Mouse (Mus musculus): ENCODE measurements around the gene Bco1.

Bco1 gene

GRCm38 (mm10) chr8:117156149-117156548 is 60.5 kb downstream of the Bco1 start:
- no peak for DNase-seq

- DNase-seq = no peak
Observed at GRCm38 (mm10) chr8:117156866-117157768, 61.5 kb downstream of the Bco1 start.

- peak; percentile 98 for DNase-seq
Observed at GRCm38 (mm10) chr8:117157769-117158091, 62.1 kb downstream of the Bco1 start.

GRCm38 (mm10) chr8:117158135-117158761 is 62.6 kb downstream of the Bco1 start, which contains the start of gene Gan:
TSS of gene Gan (plus strand) at chr8:117158135.
- DNase-seq = peak; percentile 31 to 50

- DNase-seq = no peak
Observed at GRCm38 (mm10) chr8:117159031-117159430, 63.4 kb downstream of the Bco1 start.

- DNase-seq = no peak
Observed at GRCm38 (mm10) chr8:117164912-117165311, 69.3 kb downstream of the Bco1 start.

GRCm38 (mm10) chr8:117165542-117165941 is 69.9 kb downstream of the Bco1 start:
- no peak for DNase-seq

- no peak for DNase-seq
Observed at GRCm38 (mm10) chr8:117166515-117166914, 70.9 kb downstream of the Bco1 start.

- no peak for DNase-seq
Observed at GRCm38 (mm10) chr8:117167243-117167883, 71.7 kb downstream of the Bco1 start.

- DNase-seq = no peak
Observed at GRCm38 (mm10) chr8:117168378-117168777, 72.7 kb downstream of the Bco1 start.

GRCm38 (mm10) chr8:117171826-117172225 is 76.2 kb downstream of the Bco1 start:
- no peak for DNase-seq

GRCm38 (mm10) chr8:117172904-117173303 is 77.2 kb downstream of the Bco1 start:
- DNase-seq = peak; percentile 41

GRCm38 (mm10) chr8:117173690-117174089 is 78.0 kb downstream of the Bco1 start:
- DNase-seq = no peak

GRCm38 (mm10) chr8:117174536-117174935 is 78.9 kb downstream of the Bco1 start:
- DNase-seq = no peak

- DNase-seq = no peak
Observed at GRCm38 (mm10) chr8:117176308-117176707, 80.7 kb downstream of the Bco1 start.

GRCm38 (mm10) chr8:117177236-117177635 is 81.6 kb downstream of the Bco1 start:
- DNase-seq = no peak

- DNase-seq = no peak
Observed at GRCm38 (mm10) chr8:117178039-117178438, 82.4 kb downstream of the Bco1 start.

GRCm38 (mm10) chr8:117178676-117179075 is 83.0 kb downstream of the Bco1 start:
- DNase-seq = no peak

GRCm38 (mm10) chr8:117182746-117183145 is 87.1 kb downstream of the Bco1 start:
- no peak for DNase-seq
